Mouse (Mus musculus) intestine, embryonic 16.5 days (tissue): ENCODE measurements at regions not wholly inside any gene's neighbourhood (a gene's known extent, or its start where the extent isn't known, plus 50 kb on each side); places are given as distances from the start of the nearest gene placed in this dataset.

ENCODE experiments used
- ATAC-seq: fragments of 200-750 bp; cut with Nextera tagmentation; 2 replicates; pipeline ENCODE4 v1.8.0; 2017; ENCODE audit warnings: moderate TSS enrichment, moderate library complexity
- H3K27ac ChIP-seq: fragments of 300-500 bp; sonication (generic); 2 replicates; pipeline ENCODE4 v1.5.1; 2014; ENCODE audit warnings: mild to moderate bottlenecking, low read length
- H3K27me3 ChIP-seq: fragments of 300-500 bp; sonication (generic); replicated peaks from 2 replicates; pipeline ENCODE4 v1.6.1; 2014; ENCODE audit warnings: low read length, control low read depth, mixed read lengths; ENCODE audit not compliant: control insufficient read depth, insufficient read depth
- H3K36me3 ChIP-seq: fragments of 300-500 bp; sonication (generic); 2 replicates; pipeline ENCODE4 v1.6.1; 2014; ENCODE audit warnings: low read length, control low read depth; ENCODE audit not compliant: control insufficient read depth, insufficient read depth
- H3K4me1 ChIP-seq: fragments of 300-500 bp; sonication (generic); 2 replicates; pipeline ENCODE4 v1.6.1; 2014; ENCODE audit warnings: low read length, control low read depth, mixed read lengths; ENCODE audit not compliant: control insufficient read depth, insufficient read depth
- H3K4me2 ChIP-seq: fragments of 300-500 bp; sonication (generic); 2 replicates; pipeline ENCODE4 v1.6.1; 2014; ENCODE audit warnings: low read depth, low read length, control low read depth
- H3K4me3 ChIP-seq: fragments of 300-500 bp; sonication (generic); 2 replicates; pipeline ENCODE4 v1.5.1; 2014; ENCODE audit warnings: mild to moderate bottlenecking, low read length
- H3K9ac ChIP-seq: fragments of 300-500 bp; sonication (generic); 2 replicates; pipeline ENCODE4 v1.6.1; 2014; ENCODE audit warnings: low read depth, low read length
- H3K9me3 ChIP-seq: fragments of 300-500 bp; sonication (generic); 2 replicates; pipeline ENCODE4 v1.6.1; 2016; ENCODE audit warnings: low read length, control low read depth; ENCODE audit not compliant: control insufficient read depth
- WGBS: fragments of 180-500 bp; shearing (Covaris S2); extraction: QIAGEN DNeasy Blood & Tissue Kit; methylation state at CpG from one replicate; pipeline ENCODE4 v1.1.7; 2014; 5-methylcytosine and 5-hydroxymethylcytosine counted together

DNA sequence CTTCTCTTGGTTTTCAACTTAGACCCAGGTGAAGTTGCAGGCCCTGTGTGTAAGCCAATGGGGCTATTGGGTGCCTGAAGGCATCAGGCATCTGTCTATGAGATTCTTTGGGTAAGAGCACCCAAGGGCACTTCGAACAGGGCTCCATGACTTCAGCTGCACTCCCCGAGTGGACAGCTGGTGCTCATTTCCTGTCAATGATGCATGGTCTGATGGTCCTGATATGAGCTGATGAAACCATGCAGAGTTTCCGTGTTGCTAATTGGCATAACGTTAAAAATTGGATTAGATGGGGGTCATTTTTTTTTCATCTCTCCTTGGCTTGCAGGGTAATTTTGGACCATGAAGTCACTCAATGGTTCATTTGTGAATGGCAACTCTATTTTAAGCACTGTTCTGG is 120.0 kb downstream of the Dusp6 start:
- Histone ChIP-seq H3K4me3 (no peak overlapping the region), H3K9me3 (no peaks in the 10 kb centered on the region), H3K4me2 (no peak overlapping the region), H3K9ac (no peak overlapping the region), H3K27me3 (no peaks in the 10 kb centered on the region), H3K27ac (no peak overlapping the region), H3K36me3 (no peaks in the 10 kb centered on the region), H3K4me1 (no peaks in the 10 kb centered on the region)
- ATAC-seq = no peak
- WGBS = 58% methylated on average over 4 of the region's 4 CpGs

GRCm38 (mm10) chr10:99384366-99384765 is 121.3 kb downstream of the Dusp6 start:
- H3K9ac ChIP-seq = no peak overlapping the region
- WGBS = 86% methylated on average over 6 of the region's 6 CpGs
- H3K9me3 ChIP-seq = no peaks in the 10 kb centered on the region
- no peaks in the 10 kb centered on the region for H3K4me1 ChIP-seq
- H3K4me2 ChIP-seq = no peak overlapping the region
- H3K27ac ChIP-seq = no peak overlapping the region
- no peak for ATAC-seq
- H3K27me3 ChIP-seq = no peaks in the 10 kb centered on the region
- H3K4me3 ChIP-seq = no peak overlapping the region
- H3K36me3 ChIP-seq = no peaks in the 10 kb centered on the region

DNA sequence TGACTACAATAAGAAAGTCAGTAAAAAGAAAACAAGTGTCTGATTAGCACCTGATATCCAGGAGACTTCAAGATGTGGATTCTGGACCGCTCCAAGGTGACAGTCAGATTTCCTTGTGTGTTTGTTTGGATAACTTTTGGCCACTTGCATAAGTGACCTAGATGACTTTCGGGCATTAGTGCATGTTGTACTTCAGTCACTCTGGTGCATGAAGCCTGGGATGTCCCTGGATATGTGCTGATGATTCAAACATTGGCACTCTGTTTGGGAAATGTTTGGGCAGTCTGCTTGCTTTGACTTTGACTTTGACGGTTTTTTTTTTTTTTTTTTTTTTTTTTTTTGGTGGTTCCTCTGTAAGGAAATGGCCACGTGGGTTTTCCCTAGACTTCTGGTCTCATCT is 121.8 kb downstream of the Dusp6 start:
- ATAC-seq = no peak
- no peaks in the 10 kb centered on the region for H3K4me1 ChIP-seq
- H3K27me3 ChIP-seq = no peaks in the 10 kb centered on the region
- no peaks in the 10 kb centered on the region for H3K36me3 ChIP-seq
- H3K27ac ChIP-seq = no peak overlapping the region
- H3K9me3 ChIP-seq = no peaks in the 10 kb centered on the region
- H3K9ac ChIP-seq = no peak overlapping the region
- no peak overlapping the region for H3K4me2 ChIP-seq
- no peak overlapping the region for H3K4me3 ChIP-seq
- WGBS = 67% methylated on average over 4 of the region's 4 CpGs

DNA sequence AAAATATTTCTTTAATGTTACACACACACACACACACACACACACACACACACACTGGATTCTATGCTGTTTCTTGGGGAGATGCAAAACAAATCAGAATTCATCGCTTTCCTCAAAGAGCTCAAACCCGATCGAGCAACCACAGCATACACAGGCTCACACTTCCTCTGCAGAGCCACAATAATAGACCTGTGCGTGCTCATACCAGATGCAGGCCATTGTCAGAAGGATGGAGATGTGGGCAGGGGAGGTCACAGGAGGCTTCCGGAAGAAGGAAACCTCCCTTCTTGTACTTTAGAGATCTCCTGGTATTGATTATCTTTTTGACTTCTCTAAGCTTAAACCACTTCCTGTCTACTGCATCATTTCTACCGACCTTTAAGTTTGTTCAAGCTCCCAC is 122.8 kb downstream of the Dusp6 start:
- H3K36me3 ChIP-seq = no peaks in the 10 kb centered on the region
- H3K27me3 ChIP-seq = no peaks in the 10 kb centered on the region
- H3K27ac ChIP-seq = no peak overlapping the region
- H3K4me2 ChIP-seq = no peak overlapping the region
- no peak overlapping the region for H3K4me3 ChIP-seq
- H3K9me3 ChIP-seq = no peaks in the 10 kb centered on the region
- H3K9ac ChIP-seq = no peak overlapping the region
- 79% methylated on average over 6 of the region's 6 CpGs for WGBS
- ATAC-seq = no peak
- H3K4me1 ChIP-seq = no peaks in the 10 kb centered on the region

DNA sequence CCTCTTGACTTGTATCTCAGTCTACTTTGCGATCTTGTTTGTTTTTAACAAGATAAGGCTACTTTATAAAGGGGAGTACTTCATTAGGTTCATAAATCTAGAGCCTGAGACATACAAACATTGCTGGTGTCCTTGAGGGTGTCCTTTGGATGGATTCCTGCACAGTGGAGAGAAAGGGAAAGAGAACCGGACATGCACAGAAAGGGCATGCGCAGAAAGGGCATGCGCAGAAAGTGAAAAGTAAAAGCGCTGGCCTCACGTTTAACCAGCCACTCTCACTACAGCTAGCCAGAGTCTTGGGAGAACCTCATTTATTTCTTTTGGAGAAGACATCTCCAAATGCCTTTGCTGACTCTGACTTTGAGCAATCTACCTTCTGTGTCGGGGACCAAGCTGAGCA is 125.5 kb downstream of the Dusp6 start:
- Histone ChIP-seq H3K27me3 (no peaks in the 10 kb centered on the region), H3K36me3 (no peaks in the 10 kb centered on the region), H3K4me3 (no peak overlapping the region), H3K9me3 (no peaks in the 10 kb centered on the region), H3K27ac (no peak overlapping the region), H3K4me2 (no peak overlapping the region), H3K4me1 (no peaks in the 10 kb centered on the region), H3K9ac (no peak overlapping the region)
- 79% methylated on average over 7 of the region's 7 CpGs for WGBS
- ATAC-seq = no peak

- Histone ChIP-seq H3K4me3 (no peak overlapping the region), H3K4me2 (no peak overlapping the region), H3K9me3 (no peaks in the 10 kb centered on the region), H3K27ac (no peak overlapping the region), H3K4me1 (no peaks in the 10 kb centered on the region), H3K9ac (no peak overlapping the region), H3K36me3 (no peaks in the 10 kb centered on the region), H3K27me3 (no peaks in the 10 kb centered on the region)
- ATAC-seq = no peak
- WGBS = 88% methylated on average over 8 of the region's 8 CpGs
Observed at GRCm38 (mm10) chr10:99388986-99389385, 126.0 kb downstream of the Dusp6 start.

DNA sequence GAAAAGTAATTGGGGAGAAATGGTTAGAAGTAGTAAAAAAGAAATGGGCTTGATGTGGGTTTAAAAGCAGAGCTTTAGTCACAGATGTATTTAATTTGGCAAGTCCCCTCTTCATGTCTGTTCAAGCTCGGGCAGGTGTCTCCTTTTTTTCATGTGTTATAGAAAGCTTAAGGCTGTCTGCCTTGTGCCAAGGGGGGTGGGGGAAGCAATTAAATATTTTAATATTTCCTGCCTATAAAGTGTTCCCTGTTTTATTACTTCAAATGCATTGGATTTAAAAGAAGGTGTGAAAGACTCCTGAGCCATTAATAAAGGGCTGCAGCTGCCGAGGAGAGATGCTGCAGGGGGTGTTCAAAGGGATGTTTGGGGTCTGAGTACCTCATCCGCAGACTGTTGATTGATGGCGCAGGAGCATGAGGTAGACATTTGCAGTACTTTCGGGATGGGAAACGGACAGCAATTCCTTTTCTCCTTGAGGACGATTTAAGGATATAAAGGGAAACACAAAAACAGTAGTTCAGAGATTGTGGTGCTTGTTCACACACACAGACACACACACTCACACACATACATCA is 127.7 kb downstream of the Dusp6 start:
- Histone ChIP-seq H3K4me2 (no peak overlapping the region), H3K27me3 (no peaks in the 10 kb centered on the region), H3K4me1 (no peaks in the 10 kb centered on the region), H3K27ac (no peak overlapping the region), H3K9me3 (no peaks in the 10 kb centered on the region), H3K9ac (no peak overlapping the region), H3K4me3 (no peak overlapping the region), H3K36me3 (no peaks in the 10 kb centered on the region)
- ATAC-seq = no peak
- WGBS = 61% methylated on average over 7 of the region's 7 CpGs

DNA sequence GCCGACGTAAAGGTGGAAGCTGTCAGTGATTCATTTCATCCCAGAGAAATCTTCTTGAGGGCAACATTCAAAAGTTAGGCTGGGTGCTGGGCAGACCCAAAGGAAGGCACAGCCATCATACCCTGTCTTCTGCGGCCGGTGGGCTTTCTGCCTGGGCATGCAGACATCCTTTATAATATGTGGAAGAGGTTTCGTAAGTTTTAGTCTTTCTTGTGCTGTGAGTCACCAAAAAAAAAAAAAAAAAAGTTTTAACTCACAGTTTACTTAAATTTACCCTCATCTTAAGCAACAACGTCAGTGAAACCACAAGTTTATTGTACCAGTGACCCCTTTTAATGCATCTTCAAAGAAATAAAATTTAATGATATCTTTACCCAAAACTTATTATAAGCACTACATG is 128.7 kb downstream of the Dusp6 start:
- no peak overlapping the region for H3K9ac ChIP-seq
- WGBS = 79% methylated on average over 6 of the region's 6 CpGs
- H3K4me2 ChIP-seq = no peak overlapping the region
- no peaks in the 10 kb centered on the region for H3K36me3 ChIP-seq
- no peak overlapping the region for H3K4me3 ChIP-seq
- no peaks in the 10 kb centered on the region for H3K27me3 ChIP-seq
- no peaks in the 10 kb centered on the region for H3K4me1 ChIP-seq
- no peak for ATAC-seq
- no peak overlapping the region for H3K27ac ChIP-seq
- H3K9me3 ChIP-seq = no peaks in the 10 kb centered on the region

DNA sequence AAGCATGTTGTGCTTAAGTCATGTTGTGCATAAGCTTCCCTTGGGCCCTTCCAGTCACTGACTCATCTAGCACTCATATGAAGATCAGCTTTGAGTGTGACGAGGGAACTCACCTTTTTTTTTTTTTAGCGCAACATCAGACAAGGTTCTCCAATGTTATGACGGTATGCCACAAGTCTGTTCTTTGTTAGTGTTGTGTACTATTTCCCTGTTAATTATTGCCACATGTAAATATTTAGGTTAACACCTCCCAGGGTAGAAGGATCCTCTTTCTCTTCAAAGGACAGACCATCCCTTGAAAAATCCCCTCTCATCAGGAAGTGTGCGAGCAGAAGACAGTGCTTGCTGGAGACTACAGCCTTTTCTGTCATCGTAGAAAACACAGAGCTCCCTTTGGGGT is 129.9 kb downstream of the Dusp6 start:
- no peak overlapping the region for H3K27ac ChIP-seq
- no peaks in the 10 kb centered on the region for H3K27me3 ChIP-seq
- H3K4me2 ChIP-seq = no peak overlapping the region
- WGBS = 76% methylated on average over 5 of the region's 5 CpGs
- H3K36me3 ChIP-seq = no peaks in the 10 kb centered on the region
- H3K4me1 ChIP-seq = no peaks in the 10 kb centered on the region
- H3K9ac ChIP-seq = no peak overlapping the region
- H3K9me3 ChIP-seq = no peaks in the 10 kb centered on the region
- ATAC-seq = no peak
- H3K4me3 ChIP-seq = no peak overlapping the region

- Histone ChIP-seq H3K4me1 (no peaks in the 10 kb centered on the region), H3K4me3 (no peak overlapping the region), H3K9me3 (no peaks in the 10 kb centered on the region), H3K27ac (no peak overlapping the region), H3K9ac (no peak overlapping the region), H3K36me3 (no peaks in the 10 kb centered on the region), H3K4me2 (no peak overlapping the region), H3K27me3 (no peaks in the 10 kb centered on the region)
- 57% methylated on average over 8 of the region's 8 CpGs for WGBS
- ATAC-seq = no peak
Observed at GRCm38 (mm10) chr10:99393523-99393922, 130.5 kb downstream of the Dusp6 start.
